Mouse (Mus musculus) forebrain, embryonic 11.5 days (tissue): ENCODE measurements at regions not wholly inside any gene's neighbourhood (a gene's known extent, or its start where the extent isn't known, plus 50 kb on each side); places are given as distances from the start of the nearest gene placed in this dataset.

ENCODE experiments used
- ATAC-seq: fragments of 200-750 bp; cut with Nextera tagmentation; replicated peaks from 2 replicates; pipeline ENCODE4 v1.8.0; 2017; ENCODE audit warnings: moderate TSS enrichment; ENCODE audit not compliant: low FRiP score
- DNase-seq: peaks from one replicate; pipeline ENCODE4 v3.0.0-alpha.2; 2017; ENCODE audit warnings: low spot score
- H3K27ac ChIP-seq: fragments of 300-500 bp; sonication (generic); 2 replicates; pipeline ENCODE4 v1.5.1; 2014; ENCODE audit warnings: low read depth, low read length
- H3K27me3 ChIP-seq: fragments of 300-500 bp; sonication (generic); 2 replicates; pipeline ENCODE4 v1.6.1; 2014; ENCODE audit warnings: mild to moderate bottlenecking, low read length, mixed read lengths; ENCODE audit not compliant: control insufficient read depth, insufficient read depth
- H3K36me3 ChIP-seq: fragments of 300-500 bp; sonication (generic); 2 replicates; pipeline ENCODE4 v1.6.1; 2014; ENCODE audit warnings: mild to moderate bottlenecking, low read length, moderate library complexity, mixed read lengths; ENCODE audit not compliant: control insufficient read depth, insufficient read depth
- H3K4me1 ChIP-seq: fragments of 300-500 bp; sonication (generic); replicated peaks from 2 replicates; pipeline ENCODE4 v1.6.1; 2014; ENCODE audit warnings: low read length, mixed read lengths; ENCODE audit not compliant: control insufficient read depth, insufficient read depth
- H3K4me2 ChIP-seq: fragments of 300-500 bp; sonication (generic); 2 replicates; pipeline ENCODE4 v1.6.1; 2014; ENCODE audit warnings: low read depth, mild to moderate bottlenecking, low read length, moderate library complexity, mixed read lengths; ENCODE audit not compliant: severe bottlenecking
- H3K4me3 ChIP-seq: fragments of 300-500 bp; sonication (generic); 2 replicates; pipeline ENCODE4 v1.5.1; 2014; ENCODE audit warnings: low read depth, low read length
- H3K9ac ChIP-seq: fragments of 300-500 bp; sonication (generic); 2 replicates; pipeline ENCODE4 v1.6.1; 2014; ENCODE audit warnings: low read length
- H3K9me3 ChIP-seq: fragments of 300-500 bp; sonication (generic); 2 replicates; pipeline ENCODE4 v1.6.1; 2016; ENCODE audit warnings: low read length, mixed read lengths; ENCODE audit not compliant: control insufficient read depth
- WGBS: fragments of 180-500 bp; shearing (Covaris S2); extraction: QIAGEN DNeasy Blood & Tissue Kit; methylation state at CpG from one replicate; pipeline ENCODE4 v1.1.7; 2014; 5-methylcytosine and 5-hydroxymethylcytosine counted together

DNA sequence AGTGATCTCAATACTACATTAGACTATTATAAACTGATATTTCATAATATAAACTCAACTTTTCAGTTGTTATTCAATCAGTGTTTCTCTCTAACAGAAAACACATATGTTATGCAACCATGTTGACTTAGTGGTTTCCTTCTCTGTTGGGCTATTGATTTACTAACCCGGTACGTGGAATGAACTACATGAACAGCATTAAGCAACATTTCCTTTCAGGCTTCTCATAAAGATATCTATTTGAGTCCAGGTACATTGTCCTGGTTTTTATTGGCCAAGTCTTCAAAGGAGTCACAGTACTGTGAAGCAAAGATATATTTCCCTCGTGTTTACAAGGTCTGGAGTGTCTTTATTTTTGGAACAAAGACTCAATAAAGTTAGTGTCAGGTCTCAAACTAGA, 173.1 kb upstream of the Ufl1 start:
- H3K4me3 ChIP-seq = no peak overlapping the region
- no peak overlapping the region for H3K4me2 ChIP-seq
- no peaks in the 10 kb centered on the region for H3K9me3 ChIP-seq
- H3K4me1 ChIP-seq = no peaks in the 10 kb centered on the region
- no peak overlapping the region for H3K27ac ChIP-seq
- DNase-seq (no peak), ATAC-seq (no peak)
- no peak overlapping the region for H3K9ac ChIP-seq
- no peaks in the 10 kb centered on the region for H3K27me3 ChIP-seq
- 83% methylated on average over 3 of the region's 3 CpGs for WGBS
- H3K36me3 ChIP-seq = no peaks in the 10 kb centered on the region

DNA sequence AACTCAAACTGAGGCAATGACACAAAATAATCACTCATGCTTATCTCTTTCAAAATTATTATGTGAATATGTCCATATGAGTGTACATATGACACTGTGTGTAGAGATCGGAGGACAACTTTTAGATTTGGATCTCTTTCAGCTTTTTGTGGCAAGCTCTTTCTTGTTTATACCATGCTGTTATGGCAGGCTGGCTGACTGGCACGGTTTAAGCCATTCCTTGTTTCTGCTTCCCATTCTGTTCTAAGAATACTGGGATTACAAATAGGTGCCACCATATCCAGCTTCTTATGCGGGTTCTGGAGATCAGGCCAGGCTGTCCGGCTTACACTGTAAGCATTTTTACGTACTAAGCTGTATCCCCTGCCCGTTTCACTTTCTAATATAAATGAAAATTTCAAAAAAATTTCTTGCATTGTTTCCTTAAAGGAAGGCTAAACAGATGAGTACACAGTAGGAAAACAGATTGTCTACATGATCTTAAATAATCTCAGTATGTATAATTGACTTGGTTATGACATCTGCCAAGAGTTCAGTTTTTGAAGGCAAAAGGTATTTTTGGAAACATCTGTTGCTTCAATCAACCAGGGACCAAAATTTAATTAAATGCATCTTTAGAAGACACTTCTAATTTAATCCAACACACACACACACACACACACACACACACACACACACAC, 171.6 kb upstream of the Ufl1 start:
- Histone ChIP-seq H3K9ac (no peak overlapping the region), H3K27ac (no peak overlapping the region), H3K9me3 (no peaks in the 10 kb centered on the region), H3K36me3 (no peaks in the 10 kb centered on the region), H3K4me3 (no peak overlapping the region), H3K27me3 (no peaks in the 10 kb centered on the region), H3K4me2 (no peak overlapping the region), H3K4me1 (no peaks in the 10 kb centered on the region)
- no peak for DNase-seq
- ATAC-seq = no peak
- 91% methylated on average over 6 of the region's 6 CpGs for WGBS

DNA sequence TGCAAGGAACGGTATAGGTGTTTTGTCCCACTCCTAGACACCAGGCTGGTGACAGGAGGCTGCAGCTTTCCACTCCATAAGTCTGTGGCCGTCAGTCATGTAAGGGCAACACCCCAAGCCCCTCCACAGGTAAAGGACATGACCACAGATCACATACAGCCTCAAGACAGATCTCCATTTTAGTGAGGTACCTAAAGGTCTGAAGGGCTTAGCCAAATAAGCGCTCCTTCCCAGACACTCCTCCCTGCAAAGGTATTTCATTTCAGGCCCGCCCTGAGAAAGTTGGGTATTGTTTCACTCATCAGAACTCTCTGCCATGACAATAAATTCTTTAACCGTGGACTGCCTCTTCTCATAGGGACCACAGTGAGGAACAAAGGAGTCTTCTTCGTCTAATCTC, 170.2 kb upstream of the Ufl1 start:
- Histone ChIP-seq H3K4me2 (no peak overlapping the region), H3K9ac (no peak overlapping the region), H3K4me3 (no peak overlapping the region), H3K27me3 (no peaks in the 10 kb centered on the region), H3K4me1 (no peaks in the 10 kb centered on the region), H3K27ac (no peak overlapping the region), H3K36me3 (no peaks in the 10 kb centered on the region), H3K9me3 (no peaks in the 10 kb centered on the region)
- 67% methylated on average over 6 of the region's 6 CpGs for WGBS
- DNase-seq (no peak), ATAC-seq (no peak)

DNA sequence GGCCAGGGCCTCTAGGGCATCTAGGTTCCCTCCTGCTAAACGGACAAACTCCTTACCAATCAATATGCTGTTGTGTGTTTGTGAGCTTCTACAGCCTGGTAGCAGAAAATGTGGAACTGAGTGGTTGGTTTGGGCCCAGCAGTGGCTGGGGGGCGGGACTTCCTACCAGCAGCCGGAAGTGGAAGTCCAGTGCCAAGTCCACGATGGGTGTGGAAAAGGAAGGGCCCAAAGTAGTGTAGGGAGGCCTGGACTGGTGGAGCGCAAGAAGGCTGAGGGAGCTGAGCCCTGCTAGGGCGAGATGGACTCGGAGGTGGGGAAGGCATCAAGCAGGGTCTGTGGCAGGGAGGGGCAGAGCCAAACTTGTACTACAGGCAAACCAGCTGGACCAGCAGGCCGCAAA, 150.6 kb upstream of the Ufl1 start:
- WGBS = 92% methylated on average over 8 of the region's 8 CpGs
- Histone ChIP-seq H3K4me2 (no peak overlapping the region), H3K27me3 (no peaks in the 10 kb centered on the region), H3K36me3 (no peaks in the 10 kb centered on the region), H3K4me3 (no peak overlapping the region), H3K9ac (no peak overlapping the region), H3K27ac (no peak overlapping the region), H3K9me3 (no peaks in the 10 kb centered on the region), H3K4me1 (no peaks in the 10 kb centered on the region)
- DNase-seq = no peak
- 0 out of 2 replicates have a peak, but pooled peaks have one; percentile 24 for ATAC-seq

DNA sequence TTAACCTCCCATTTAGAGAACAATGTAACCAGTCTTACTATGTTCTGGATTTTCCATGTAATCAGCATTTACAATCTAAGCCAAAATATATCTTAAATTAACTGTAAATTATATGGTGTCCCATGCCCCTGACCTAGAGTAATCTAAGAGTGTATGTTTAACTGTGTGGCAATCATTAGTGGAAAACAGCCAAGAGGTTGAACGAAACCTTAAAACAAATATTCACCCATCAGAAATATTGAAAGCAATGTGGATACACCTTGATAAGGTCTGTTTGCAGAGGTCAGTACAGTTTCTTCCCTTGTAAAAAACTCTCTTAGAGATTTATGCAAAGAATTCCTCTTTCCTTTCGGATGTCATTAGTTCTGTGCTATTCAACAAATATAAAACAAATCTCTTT, 134.7 kb upstream of the Ufl1 start:
- Histone ChIP-seq H3K27ac (no peak overlapping the region), H3K9ac (no peak overlapping the region), H3K4me1 (no peaks in the 10 kb centered on the region), H3K4me3 (no peak overlapping the region), H3K36me3 (no peaks in the 10 kb centered on the region), H3K27me3 (no peaks in the 10 kb centered on the region), H3K9me3 (no peaks in the 10 kb centered on the region), H3K4me2 (no peak overlapping the region)
- WGBS = 77% methylated on average over 2 of the region's 2 CpGs
- no peak for DNase-seq
- no peak for ATAC-seq

DNA sequence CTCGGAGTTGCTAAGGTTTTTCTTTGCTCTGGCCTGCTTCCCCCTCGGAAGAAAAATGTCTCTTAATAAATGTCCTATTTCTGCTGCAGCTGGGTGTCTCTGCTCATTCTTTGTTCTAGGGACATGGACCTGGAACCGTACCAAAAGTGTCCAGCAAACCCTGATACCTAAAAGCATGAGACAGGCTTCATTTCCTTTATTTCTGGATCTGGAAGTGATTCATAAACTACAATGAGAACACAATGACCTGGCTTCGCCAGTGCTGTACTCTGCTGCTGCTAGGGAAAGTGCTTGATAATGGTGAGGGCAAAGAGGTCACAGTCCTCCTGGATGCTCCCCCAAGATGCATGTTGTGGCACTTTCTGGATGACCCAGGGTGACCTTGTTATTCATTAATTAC, 128.8 kb upstream of the Ufl1 start:
- Histone ChIP-seq H3K4me2 (no peak overlapping the region), H3K27me3 (no peaks in the 10 kb centered on the region), H3K4me3 (no peak overlapping the region), H3K9ac (no peak overlapping the region), H3K4me1 (peaks cover 9% of the 10 kb centered on the region; the same call in 1 of the 2 replicates), H3K27ac (peak overlapping the region; percentile 37; the same call in 1 of the 2 replicates), H3K36me3 (no peaks in the 10 kb centered on the region), H3K9me3 (no peaks in the 10 kb centered on the region)
- ATAC-seq (no peak), DNase-seq (no peak)
- 60% methylated on average over 4 of the region's 4 CpGs for WGBS

DNA sequence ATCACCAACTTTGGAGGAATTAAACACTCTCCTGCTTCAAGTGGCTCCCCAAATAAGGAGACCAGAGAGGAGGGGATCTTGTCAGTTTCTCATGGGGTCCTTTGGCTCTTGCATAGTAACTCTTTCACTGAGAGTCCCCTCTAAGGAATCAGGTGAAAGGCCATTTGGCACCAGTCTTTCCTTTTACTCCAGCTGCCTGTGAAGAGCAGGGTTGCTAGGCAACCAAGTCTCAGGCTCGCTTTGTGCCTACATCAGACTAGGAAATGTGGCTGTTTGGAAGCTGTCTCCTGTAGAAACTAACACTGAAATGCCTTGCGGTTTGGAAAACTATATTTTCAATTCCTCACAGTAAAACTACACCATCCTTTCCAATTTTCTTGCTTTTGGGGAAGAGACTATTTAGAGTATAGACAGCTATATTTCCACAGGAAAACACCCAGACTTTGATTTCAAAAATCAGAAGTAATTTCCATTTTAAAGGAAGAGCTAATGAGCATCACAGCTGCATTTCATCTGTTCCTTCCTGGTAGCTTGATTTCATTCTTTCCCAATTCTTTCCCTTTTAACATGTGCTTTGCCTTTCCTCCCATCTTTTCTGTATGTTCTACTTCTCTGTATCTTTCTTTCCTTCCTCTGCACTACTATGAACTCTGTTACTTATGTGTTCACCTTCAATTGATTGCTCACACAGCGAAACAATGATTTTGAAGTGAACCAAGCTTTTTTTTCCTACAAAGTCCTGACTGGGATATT, 127.3 kb upstream of the Ufl1 start:
- Histone ChIP-seq H3K4me1 (peaks cover 9% of the 10 kb centered on the region; the same call in 1 of the 2 replicates), H3K9ac (peak overlapping the region; percentile 16; the same call in 1 of the 2 replicates), H3K4me3 (no peak overlapping the region), H3K27ac (peak overlapping the region; percentile 91), H3K9me3 (no peaks in the 10 kb centered on the region), H3K4me2 (peak overlapping the region; percentile 27; the same call in 1 of the 2 replicates), H3K36me3 (no peaks in the 10 kb centered on the region), H3K27me3 (no peaks in the 10 kb centered on the region)
- ATAC-seq (peak; percentile 97), DNase-seq (peak; percentile 73)
- 12% methylated on average over 3 of the region's 3 CpGs for WGBS

DNA sequence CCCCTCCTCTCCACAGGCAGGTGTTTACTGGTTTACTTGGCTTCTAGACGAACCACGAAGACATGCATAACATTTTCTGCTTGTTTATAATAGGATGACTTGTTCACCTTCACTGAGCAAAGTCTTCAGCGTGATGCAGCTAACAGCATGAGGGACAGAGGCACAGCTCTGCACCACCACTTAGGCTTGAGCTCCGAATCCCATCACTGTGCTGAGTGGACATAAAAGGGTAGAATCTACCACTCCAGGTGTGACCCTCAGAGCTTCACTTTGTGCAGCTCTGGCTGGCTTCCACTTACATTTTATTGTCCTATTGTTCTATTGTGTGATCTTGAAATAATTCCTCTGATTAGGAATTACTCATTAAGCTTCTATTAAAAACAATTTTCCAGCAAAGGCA, 126.2 kb upstream of the Ufl1 start:
- Histone ChIP-seq H3K36me3 (no peaks in the 10 kb centered on the region), H3K4me2 (no peak overlapping the region), H3K9ac (no peak overlapping the region), H3K4me1 (peaks cover 9% of the 10 kb centered on the region; the same call in 1 of the 2 replicates), H3K4me3 (no peak overlapping the region), H3K9me3 (no peaks in the 10 kb centered on the region), H3K27me3 (no peaks in the 10 kb centered on the region), H3K27ac (peak overlapping the region; percentile 91)
- 21% methylated on average over 4 of the region's 4 CpGs for WGBS
- DNase-seq (no peak), ATAC-seq (peak; percentile 53)
